Mouse (Mus musculus): ENCODE data around the gene Cnksr3.

DNA sequence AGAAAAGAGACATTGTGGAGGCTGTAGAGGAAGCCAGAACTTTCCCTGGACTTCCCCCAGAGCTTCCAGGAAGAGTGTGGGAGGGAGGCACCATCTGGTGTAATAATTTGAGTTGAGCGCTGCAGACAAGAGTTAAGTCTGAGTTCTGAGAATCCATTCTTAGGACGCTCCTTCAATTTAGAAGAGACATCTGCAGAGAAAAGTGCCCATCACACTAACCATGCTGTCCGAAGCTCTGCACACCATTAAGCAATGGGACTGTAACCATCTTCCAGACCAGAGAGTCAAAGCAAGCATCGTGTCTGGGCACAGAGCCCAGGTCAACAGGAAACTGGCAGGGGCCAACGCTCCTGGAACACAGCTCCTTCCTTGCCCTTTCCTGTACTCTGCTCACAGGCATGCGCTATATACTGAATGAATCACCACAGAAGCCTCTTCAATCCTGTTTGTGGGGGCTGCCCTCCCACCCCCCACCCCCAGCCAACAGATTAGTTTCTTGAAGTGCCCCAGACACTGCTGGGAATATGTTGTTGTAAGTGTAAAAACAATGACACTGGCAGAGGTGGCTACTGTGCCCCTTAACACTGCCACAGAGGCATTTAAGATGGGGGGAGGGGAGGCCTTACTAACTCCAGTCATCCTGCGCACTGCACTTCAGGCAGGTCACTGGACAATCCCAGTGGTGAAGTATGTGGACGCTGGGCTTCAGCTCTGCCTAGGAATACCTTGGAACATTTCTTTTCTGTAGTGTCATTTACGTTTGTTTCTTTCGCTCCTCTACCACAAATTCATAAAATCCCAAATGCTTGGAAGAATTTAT is 93.6 kb downstream of the Cnksr3 start:
- no peak for TF ChIP-seq MXI1 (IDR thresholded peaks at IDR 0.05; ENCODE audit: low read depth, low read length)
- no peak for TF ChIP-seq CTCF (IDR thresholded peaks at IDR 0.05 in 2 of 3, conservative IDR thresholded peaks at IDR 0.05 in 1 of 3; ENCODE audit: control insufficient read depth in 1 of 3, insufficient read depth in 1 of 3, low read depth in 2 of 3, low read length in 3 of 3, poor library complexity in 1 of 3, severe bottlenecking in 1 of 3)
- no peak for TF ChIP-seq USF1 (IDR thresholded peaks at IDR 0.05; ENCODE audit: low read depth, low read length)
- no peak for TF ChIP-seq POLR2A (IDR thresholded peaks at IDR 0.05; ENCODE audit: control insufficient read depth in 1 of 2, insufficient read depth in 1 of 2, low read depth in 1 of 2, low read length in 2 of 2, poor library complexity in 1 of 2)
- no peak for TF ChIP-seq MAX (IDR thresholded peaks at IDR 0.05; ENCODE audit: low read length)
- TF ChIP-seq BHLHE40 (IDR thresholded peaks at IDR 0.05; ENCODE audit: borderline replicate concordance, low read depth, low read length), result no peak

All from MEL (cell line).